Mouse (Mus musculus): Measurements from ENCODE around the gene Anapc15.

The Anapc15 gene

DNA sequence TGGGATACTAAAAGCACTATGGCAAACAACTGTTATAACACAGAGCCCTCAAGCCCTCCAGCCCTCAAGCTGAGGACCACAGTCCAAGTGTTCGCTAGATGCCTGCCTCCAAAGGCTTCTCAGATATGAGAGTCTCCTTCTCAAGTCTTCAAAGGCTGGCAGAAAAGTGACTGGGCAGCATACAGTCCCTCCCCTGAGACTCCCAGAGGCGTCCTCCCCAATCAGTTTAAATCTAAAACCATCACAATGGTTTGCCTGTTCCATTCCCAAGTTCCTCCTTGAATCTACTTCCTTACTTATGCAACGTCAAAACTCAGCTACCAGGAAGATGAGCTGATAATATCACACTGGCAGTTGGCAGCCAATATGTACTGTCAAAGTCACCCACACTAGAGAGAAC is at the start of gene Anapc15:
Gene Anapc15 (plus strand): TSS at position 301 of the 400 bp plus-strand sequence.
- no peak for DNase-seq (ENCODE audit: low spot score in 2 of 2)

DNA sequence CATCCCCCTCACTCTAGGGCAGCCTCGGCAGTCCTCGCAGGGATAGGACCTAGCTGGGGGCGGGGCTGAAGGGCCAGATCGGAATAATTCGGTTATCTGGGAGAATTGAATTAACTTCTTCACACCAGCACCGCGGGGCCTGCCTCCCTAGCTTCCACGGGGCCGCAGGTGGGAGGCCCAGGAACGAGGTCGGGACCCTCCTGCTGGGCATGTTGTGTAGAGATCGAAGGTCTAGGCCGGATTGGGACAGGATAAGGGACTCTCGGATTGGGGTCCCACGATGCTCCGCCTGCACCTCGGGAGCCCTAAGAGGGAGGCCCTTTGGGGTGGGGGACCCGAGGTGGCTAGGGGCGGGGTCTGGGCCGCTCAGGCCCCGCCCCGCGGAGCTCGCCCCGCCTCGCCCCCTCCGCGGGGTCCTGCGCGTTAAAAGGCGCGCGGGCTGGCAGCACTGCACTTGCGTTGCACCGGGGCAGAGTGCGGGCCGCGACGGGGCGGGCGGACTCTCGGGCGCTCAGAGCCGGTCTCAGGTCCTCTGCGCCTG is 45.6 kb upstream of the Anapc15 start, which contains the start of gene Phox2a:
Gene Phox2a (plus strand): TSS at position 453 of the 541 bp plus-strand sequence.
- no peak for DNase-seq (ENCODE audit: low spot score in 2 of 2)

DNA sequence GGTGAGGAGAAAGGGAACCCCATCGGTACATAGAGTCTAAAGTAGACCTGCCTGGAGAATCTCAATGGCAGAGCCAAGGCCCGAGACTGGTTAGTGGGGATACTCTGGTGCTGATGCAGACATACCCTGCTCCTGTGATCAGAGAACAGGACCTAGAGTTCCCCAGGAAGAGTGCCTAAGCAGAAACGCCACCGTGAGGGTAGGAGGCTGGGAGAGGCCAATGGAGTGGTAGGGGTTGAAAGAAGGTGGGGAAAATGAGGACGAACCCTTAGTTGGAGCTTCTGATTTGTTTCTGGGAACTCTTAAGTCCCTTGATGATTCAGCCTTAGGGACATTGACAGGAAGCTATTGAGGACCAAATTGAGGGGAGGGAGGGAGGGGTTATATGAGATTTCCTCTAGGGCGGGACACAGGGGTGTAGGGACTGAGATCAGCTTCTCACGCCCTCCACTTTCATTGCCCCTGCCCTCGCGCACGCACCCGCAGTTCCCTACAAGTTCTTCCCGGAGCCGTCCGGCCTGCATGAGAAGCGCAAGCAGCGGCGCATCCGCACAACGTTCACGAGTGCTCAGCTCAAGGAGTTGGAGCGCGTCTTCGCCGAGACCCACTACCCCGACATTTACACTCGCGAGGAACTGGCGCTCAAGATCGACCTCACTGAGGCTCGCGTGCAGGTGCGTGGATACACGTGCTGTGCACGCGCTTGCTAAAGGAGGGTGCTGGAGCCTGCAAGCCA is 43.1 kb upstream of the Anapc15 start:
- no peak for DNase-seq (ENCODE audit: low spot score in 2 of 2)

DNA sequence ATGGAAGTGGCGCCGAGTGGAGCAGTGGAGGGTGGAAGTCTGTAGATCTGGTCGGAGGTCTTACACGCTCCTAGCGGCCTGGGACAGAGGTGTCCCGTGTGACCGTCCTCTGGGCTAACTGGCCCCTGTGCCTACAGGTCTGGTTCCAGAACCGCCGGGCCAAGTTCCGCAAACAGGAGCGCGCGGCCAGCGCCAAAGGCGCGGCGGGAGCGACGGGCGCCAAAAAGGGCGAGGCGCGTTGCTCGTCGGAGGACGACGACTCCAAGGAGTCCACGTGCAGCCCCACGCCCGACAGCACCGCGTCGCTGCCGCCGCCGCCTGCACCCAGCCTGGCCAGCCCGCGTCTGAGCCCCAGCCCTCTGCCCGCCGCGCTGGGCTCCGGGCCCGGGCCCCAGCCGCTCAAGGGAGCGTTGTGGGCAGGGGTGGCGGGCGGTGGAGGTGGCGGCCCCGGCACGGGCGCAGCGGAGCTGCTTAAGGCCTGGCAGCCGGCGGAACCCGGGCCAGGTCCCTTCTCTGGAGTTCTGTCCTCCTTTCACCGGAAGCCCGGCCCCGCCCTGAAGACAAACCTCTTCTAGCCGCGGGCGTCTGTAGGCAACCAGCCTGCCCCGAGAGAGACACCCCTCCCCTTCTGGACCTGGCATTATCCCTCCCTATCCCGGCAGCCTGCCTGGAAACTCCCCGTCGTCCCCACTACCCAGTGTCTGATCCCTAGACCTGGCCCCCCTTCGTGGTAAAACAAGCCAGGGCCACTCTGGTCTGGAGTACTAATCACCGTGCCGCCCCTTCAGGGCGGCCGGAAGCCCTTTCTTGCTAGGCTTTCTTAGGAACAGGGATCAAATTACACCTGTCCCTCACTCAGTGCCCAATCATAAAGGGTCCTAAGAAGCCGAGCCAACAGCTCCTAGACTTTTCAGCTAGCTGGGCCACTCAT is 41.7 kb upstream of the Anapc15 start:
- DNase-seq (ENCODE audit: low spot score in 2 of 2), result no peak

DNA sequence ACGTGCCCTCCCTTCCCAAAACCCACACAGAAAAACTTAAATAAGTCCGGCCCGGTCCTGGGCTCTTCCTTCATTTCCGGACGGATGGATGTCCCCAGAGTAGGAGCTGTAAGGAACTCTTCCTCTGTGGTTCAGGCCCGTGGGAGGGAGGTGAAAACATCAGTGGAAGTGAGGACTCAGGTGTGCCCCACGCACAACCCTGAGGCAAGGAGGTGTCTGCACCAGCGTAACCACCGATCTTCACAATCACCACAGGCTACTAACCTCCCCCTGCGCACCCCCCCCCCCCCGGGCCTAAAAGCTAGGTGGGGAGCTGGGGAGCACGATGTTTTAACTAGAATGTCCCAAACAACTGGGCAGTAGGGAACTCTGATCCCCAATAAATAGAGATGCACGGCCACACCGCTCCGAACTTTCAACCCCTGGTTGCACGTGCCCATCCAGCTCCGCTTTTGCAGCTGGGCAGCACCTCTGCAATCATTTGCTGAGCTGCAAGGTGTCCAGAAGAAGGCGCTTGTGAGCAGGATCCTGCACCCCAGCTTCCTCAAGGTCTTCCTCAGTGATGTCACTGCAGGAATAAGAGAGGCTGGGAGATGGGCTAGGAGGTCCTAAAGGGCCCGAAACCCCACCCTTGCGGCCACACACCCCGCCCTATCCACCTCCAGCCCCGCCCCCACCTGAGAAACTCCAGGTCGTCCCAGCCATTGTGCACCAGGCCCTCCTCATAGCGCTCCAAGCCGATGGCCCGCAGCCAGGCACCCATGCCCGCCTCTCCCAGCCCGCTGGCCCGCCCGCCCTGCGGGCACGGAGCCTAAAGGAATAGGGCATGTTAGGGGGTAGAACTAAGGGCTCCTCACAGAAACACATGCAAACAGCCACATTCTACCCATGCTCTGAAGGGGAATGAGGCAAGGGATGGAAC is 40.4 kb upstream of the Anapc15 start:
- DNase-seq (ENCODE audit: low spot score in 2 of 2), result no peak

DNA sequence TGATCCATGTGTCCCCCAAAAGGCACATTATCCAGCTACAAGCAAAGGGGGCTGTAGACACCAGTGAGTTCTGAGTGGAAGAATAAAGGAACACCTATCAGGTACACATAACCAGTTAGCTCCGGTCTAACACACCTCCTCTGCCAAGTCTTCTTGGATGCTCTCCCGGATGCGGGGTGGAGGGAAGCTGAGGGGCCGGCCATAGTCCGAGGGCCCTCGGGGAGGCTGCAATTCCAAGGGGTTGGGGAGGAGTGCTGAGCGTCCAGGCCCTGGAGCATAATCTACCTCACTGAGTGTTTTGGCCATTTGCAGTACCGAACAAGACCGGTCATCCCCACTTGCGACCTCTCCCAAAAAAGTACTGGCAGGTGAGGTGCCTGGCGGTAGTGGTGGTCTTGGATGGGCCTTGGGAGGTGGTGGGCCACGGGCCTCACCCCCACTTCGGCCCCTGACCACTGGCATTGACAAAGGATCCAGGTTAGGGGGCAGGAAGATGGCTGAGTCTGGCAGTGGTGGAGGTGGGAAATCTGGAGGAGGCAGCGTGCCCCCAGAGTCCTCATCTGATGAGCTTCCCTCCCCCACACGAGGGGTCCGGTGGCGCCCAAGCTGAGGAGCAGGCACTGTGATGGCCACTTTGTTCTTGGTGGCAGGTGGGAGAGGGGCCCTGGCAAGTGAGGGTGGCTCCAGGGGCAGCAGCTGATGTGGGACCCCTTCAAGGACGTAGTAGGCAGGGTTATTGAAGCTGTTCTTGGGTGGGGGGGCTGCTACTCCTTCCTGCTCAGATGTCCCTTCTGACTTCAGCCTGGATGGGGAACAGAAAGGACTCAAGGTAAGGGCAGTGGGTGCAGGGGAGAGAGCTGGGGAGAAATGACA is 39.5 kb upstream of the Anapc15 start:
- DNase-seq (ENCODE audit: low spot score in 2 of 2), result no peak

DNA sequence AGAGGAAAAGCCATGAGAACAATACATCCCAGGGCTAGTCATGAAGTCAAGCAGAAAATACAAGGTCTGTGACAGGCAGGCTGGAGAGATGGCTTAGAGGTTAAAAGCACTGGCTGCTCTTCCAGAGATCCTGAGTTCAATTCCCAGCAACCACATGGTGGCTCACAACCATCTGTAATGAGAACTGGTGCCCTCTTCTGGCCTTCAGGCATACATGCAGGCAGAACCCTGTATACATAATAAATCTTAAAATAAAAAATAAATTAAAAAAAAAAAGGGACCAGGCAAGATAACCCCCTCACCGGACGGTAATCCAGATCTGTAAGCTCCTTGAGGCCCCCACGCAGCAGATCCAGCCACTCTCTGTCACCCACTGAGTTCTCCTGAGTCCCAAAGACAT is 33.1 kb upstream of the Anapc15 start:
- DNase-seq (ENCODE audit: low spot score in 2 of 2), result no peak

DNA sequence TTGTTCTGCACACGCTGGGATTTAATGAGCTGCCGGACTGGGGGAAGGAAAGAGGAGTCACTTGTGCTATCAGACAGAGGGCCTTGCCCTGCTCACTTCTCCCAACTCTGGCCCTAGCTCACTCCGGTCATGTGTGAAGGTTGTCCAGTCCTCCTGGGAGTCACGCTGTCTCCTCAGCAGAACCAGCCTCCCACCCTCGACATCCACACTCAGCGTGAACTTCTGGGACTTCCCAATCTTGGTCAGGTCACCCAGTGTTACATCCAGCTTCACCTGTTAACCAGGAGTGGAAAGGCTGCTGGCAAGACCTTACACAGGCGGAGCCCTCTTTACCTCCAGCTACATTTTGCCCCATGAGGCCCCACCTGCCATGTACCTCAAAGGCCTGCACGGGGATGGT is 32.1 kb upstream of the Anapc15 start:
- no peak for DNase-seq (ENCODE audit: low spot score in 2 of 2)

DNA sequence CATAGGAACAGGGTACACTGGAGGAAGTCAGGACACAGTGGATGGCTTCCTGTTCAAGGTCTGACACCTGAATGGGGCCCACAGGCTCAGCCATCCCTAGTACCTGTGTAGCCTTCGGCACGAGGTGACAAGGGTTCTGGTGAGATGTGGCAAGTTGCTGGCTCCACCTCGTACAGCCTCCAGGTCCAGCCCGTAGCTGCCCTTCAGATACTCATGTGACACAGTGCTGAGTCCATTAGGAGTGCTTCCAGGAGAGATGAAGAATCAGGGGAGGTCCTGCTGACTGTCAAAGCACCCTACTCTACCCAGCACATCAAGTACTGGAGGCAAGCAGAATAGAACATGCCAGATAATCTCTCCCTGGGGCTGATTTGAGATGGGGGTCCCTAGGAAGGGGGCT is 31.1 kb upstream of the Anapc15 start:
- DNase-seq (ENCODE audit: low spot score in 2 of 2), result no peak

DNA sequence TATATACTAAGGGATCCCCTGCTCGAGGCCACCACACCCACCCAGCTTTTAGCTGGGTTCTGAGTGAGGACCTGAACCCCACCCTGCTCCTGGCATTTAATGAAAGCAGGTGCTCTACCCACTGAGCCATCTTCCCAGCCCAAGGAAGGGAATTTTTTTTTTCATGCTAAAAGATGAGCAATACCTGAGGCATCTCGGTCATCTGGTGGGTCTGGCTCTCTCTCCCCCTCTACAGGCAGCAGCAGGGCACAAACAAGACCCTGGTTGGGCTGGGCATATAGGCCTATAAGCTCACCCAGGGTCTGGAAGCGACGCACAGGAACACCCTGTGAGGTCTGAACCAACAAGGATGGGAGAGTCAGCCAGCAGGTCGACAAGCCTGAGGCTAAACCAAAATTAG is 30.2 kb upstream of the Anapc15 start:
- no peak for DNase-seq (ENCODE audit: low spot score in 2 of 2)

DNA sequence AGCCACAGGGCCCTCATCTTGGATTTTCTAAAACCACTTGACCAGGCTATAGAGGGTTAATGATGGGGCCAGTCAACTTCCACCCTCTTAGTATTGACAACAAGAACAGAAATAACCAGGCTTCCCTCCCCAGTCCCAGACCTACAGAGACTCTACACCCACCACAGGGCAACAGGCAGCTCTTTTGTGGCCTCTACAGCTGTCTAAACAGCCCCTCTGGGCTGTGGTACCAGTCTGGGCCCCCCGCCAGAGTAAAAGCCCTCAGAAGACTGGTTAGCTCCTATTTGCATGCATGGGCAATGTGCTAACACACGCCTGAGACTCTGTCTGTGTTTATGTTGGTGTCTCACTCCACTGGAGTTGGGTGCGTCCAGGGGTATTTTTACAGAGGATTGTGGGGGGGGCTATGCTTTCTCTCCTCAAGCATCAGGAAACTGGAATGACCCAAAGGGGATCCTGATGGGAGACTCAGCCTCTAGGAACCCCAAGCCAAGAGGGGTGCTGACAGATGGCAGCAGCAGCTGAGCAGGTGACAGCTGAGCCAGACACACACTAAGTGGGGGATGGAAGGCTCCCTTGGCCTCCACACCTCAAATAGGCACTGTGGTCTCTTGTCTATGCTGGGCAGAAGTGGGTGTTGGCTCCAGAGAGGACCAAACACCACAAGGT is 29.5 kb upstream of the Anapc15 start:
- DNase-seq (ENCODE audit: low spot score in 2 of 2), result peak in 1 of 2 experiments; percentile 37

DNA sequence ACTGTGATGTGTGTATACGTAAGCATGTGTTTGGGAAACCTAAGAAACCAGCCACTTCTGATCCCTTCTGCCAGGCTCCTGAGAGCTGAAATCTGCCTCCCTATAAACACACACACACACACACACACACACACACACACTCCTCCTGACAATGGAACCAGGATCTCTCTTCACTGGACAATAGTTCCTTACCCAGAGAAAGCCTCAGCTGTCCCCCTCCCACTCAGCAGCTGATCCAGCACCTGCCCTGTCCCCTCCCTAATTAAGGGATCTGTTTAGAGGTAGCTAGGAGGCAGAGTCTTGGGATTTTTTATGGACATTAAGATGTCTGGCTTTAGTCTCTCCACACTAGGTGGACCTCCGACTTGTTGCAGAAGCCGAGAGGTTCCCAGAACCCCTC is 28.6 kb upstream of the Anapc15 start:
- no peak for DNase-seq (ENCODE audit: low spot score in 2 of 2)

DNA sequence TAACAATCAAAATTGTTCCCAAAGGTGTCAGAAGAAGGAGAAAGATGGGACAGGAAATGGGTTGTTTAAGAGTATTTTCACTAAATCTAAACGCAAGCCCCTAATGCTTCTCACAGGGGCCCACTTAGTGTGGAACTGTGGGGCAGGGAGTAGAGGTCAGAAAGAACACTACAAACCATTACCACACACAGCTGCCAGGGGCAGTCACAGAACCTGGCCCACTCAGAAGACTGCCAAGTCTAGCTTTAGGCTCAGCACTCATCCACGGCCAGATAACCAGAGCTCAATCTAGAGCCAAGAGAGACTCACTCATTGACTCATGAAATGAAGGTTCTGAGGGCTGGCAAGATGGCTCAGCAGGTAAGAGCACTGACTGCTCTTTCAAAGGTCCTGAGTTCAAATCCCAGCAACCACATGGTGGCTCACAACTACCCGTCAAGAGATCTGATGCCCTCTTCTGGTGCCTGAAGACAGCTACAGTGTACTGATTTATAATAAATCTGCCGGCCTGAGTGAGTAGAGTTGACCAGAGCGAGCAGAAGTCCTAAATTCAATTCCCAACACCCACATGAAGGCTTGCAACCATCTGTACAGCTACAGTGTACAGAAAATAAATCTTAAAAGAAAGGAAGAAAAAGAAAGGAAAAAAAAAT is 27.9 kb upstream of the Anapc15 start:
- no peak for DNase-seq (ENCODE audit: low spot score in 2 of 2)

DNA sequence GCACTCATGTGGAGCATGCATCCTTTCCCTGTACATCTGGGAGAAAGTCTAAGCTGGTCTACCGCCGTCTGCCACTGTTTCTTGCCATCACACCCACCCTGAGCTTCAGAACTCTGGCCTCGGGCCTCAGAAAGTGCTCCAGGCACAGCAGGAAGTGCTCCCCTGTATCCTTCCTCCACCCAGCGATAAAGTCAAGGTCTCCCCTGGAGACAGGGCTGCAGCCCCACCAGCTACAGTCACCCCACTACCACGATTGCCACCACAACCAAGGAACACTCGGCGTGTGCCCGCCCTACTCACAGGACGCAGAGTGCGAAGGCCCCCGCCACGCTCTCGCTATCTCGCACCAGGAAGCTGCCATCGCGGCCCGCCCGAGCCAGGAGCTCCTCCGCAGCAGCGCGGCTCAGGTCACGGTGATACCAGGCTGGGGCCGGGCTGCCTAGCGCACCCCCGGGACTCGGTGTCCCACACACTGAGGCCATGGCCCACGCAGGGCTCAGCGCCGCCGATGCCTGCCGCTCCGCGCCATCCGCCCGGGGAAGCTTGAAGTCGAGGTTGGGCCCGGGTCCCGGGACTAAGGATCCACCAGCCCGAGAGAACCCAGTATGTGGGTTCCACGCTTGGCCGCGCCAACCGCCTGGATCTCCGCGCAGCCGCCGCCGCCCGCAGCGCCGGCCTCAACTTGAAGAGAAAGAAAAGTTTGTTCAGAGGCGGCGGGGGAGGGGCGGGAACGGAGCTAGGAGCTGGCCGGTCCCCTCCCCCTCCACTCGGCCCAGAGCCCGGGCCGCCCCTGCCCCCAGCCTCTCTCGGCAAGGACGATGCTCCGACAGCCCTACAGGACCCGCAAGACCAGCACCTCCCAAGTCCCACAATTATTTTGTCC is 27.0 kb upstream of the Anapc15 start:
- peak in 1 of 2 experiments; percentile 51 for DNase-seq (ENCODE audit: low spot score in 2 of 2)

DNA sequence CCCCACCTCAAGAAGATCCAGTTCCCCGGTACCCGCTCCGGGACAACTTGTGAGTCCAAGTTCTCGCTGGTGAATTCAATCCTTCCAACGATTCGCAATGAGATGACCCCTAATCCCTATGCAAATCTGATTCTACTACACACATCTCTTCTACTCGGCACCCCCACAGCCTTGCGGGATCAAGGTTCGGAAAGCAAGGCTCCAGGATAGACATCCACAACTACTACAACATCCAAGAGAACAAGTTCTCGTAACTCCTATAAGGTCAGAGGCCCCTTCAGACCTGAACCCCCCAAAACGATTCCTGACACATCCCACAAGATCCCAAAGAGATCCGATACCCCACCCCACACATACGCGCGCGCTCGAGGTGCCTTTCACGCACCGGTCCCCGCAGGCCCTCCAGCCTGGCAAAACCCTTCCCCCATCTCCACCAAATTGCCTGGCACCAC is 26.3 kb upstream of the Anapc15 start:
- DNase-seq (ENCODE audit: low spot score in 2 of 2), result no peak

DNA sequence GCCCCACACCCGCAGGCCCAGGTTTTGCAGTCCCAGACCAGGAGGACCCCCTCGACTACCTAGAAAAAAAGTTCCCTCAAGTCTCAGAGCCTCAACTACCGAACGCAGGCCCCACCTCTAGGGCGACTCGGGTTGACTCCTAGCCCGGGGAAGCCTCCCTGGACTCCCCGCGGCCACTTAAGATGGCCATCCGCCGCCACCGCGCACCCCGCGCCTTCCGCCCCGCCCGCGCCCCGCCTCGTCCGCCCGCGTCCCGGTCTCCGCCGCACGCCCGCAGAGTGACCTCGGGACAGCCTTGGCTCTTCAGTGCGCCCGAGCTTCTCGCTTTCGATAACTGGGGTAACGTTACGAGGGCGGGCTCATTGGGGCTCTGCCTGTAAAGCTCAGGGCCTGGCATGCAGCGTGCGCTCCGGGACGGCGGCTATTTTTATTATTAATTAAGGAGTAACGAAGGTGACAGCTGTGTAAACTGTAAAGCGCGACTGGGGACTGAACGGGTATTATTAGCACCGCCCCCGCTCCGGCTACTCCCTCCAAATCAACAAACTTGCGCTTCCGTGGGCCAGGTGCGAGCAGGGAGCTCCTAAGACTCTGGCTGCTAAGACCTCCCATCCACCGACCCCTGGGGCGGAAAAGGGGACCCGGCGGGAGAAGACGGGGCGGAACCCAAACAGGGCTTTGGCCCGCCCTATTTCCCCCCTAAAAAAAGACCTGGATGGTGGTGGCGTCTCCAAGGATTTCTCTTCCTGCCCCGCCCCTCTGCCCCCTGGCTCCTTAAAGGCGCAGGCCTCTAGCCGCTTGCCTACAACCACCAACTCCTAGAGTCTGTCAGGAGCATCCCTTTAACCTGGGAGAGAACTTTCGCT is 25.7 kb upstream of the Anapc15 start, which contains the start of gene Inppl1:
Gene Inppl1 (minus strand): TSS at position 624 of the 866 bp plus-strand sequence.
- peak; percentile 54 to 72 for DNase-seq (ENCODE audit: low spot score in 2 of 2)

DNA sequence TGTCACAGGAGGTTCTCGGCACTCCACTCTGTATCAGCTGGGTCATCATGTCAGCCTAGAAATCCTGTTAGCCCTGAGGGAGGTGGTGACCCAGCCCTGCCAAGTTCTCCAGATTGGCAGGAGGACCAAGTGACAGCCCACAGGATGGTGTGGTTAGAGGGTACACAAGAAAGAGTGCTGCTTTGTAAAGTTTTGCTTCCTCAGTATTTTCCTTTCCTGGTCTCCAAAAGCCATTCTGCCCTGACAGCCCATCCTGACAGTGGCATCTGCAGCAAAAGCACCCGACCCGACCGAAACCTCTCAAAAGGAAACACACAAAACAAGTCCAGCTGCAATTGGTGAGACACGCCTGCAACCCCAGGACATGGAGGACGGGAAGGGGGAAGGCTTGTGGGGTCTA is 19.3 kb upstream of the Anapc15 start:
- no peak for DNase-seq (ENCODE audit: low spot score in 2 of 2)
